10 mouse cellular contexts compared by ENCODE assay signal in genomic region chr16:40466596-40466995, GRCm38 (mm10).
DNase-seq lines count a peak whose midpoint lies in the region; ATAC-seq and TF ChIP-seq lines count a peak whose summit lies in the region.
"Had no signal": no experiment of that assay in that cellular context is flagged by ENCODE, and none has a peak within 500 bp of the region (broad histone marks: within the 10 kb centered on the region; RNA-seq: fewer than 3 reads in every experiment).

No protein-coding gene starts in this region.

- H3K9me3 ChIP-seq in heart, postnatal 0 days (replicated peaks; ENCODE audit: control insufficient read depth, low read length) = no peaks in the 10 kb centered on the region
- no peaks in the 10 kb centered on the region for H3K9me3 ChIP-seq in heart, embryonic 12.5 days (replicated peaks)
- H3K9me3 ChIP-seq: heart, embryonic 13.5 days; liver, embryonic 13.5 days had no signal

- H3K4me2 ChIP-seq in heart, postnatal 0 days (ENCODE audit: low read depth, low read length) = no peak overlapping the region
- H3K4me2 ChIP-seq in heart, embryonic 12.5 days = no peak overlapping the region
- H3K4me2 ChIP-seq: heart, embryonic 13.5 days; liver, embryonic 13.5 days had no signal

- no peak overlapping the region for H3K4me3 ChIP-seq in heart, postnatal 0 days (ENCODE audit: low read depth, low read length)
- H3K4me3 ChIP-seq in heart, embryonic 12.5 days = no peak overlapping the region
- H3K4me3 ChIP-seq: heart, embryonic 13.5 days; liver, embryonic 13.5 days had no signal

- 7% methylated on average over 8 of the region's 8 CpGs for WGBS in heart, postnatal 0 days
- WGBS in heart, embryonic 12.5 days = 15% methylated on average over 8 of the region's 8 CpGs

- no peak overlapping the region for H3K9ac ChIP-seq in heart, postnatal 0 days (replicated peaks; ENCODE audit: low read depth, low read length)
- H3K9ac ChIP-seq in heart, embryonic 12.5 days = no peak overlapping the region
- H3K9ac ChIP-seq: heart, embryonic 13.5 days; liver, embryonic 13.5 days had no signal

- no peak for ATAC-seq in heart, postnatal 0 days (ENCODE audit: insufficient read depth, low read depth)
- ATAC-seq in heart, embryonic 12.5 days (ENCODE audit: insufficient number of reproducible peaks, low FRiP score) = no peak
- no peak for ATAC-seq in monocyte, adult 5-6 weeks (replicated peaks; ENCODE audit: insufficient number of reproducible peaks, low FRiP score, low TSS enrichment, poor library complexity, severe bottlenecking)
- ATAC-seq in erythroblast, adult 5-6 weeks (replicated peaks; ENCODE audit: low FRiP score, poor library complexity, severe bottlenecking) = no peak

- no peak for TF ChIP-seq EP300 in heart, postnatal 0 days (IDR thresholded peaks at IDR 0.05; ENCODE audit: low read depth)

- H3K4me1 ChIP-seq in heart, postnatal 0 days (ENCODE audit: control insufficient read depth, insufficient read depth) = no peaks in the 10 kb centered on the region
- H3K4me1 ChIP-seq in heart, embryonic 12.5 days (replicated peaks) = no peaks in the 10 kb centered on the region
- H3K4me1 ChIP-seq: heart, embryonic 13.5 days; liver, embryonic 13.5 days had no signal

- no peak for DNase-seq in heart, postnatal 0 days (ENCODE audit: low spot score)
- DNase-seq in ovary, postnatal 14 days (ENCODE audit: low spot score) = peak; percentile 9
- DNase-seq in ovary, postnatal 10 days (ENCODE audit: low spot score) = no peak
- peak; percentile 14 to 53 for DNase-seq in cerebellum, postnatal 25 days
- peak; percentile 33 to 51 for DNase-seq in left cerebral cortex, postnatal 25 days (ENCODE audit: low spot score in 2 of 2)
- DNase-seq: liver, embryonic 13.5 days had no signal

- intact Hi-C loops in left cerebral cortex, postnatal 25 days (cut with DNase I) = loop anchor here (2.0 to 10.0 kb wide), 2 partner anchors 502 to 778 kb away; no protein-coding TSS in a partner anchor

- H3K27me3 ChIP-seq in heart, postnatal 0 days (ENCODE audit: control insufficient read depth, insufficient read depth, low read length) = no peaks in the 10 kb centered on the region
- H3K27me3 ChIP-seq in heart, embryonic 12.5 days (replicated peaks) = no peaks in the 10 kb centered on the region
- H3K27me3 ChIP-seq: heart, embryonic 13.5 days; liver, embryonic 13.5 days had no signal

- H3K36me3 ChIP-seq in heart, postnatal 0 days (replicated peaks; ENCODE audit: control insufficient read depth, insufficient read depth, low read length) = no peaks in the 10 kb centered on the region
- H3K36me3 ChIP-seq in heart, embryonic 12.5 days = no peaks in the 10 kb centered on the region
- H3K36me3 ChIP-seq: heart, embryonic 13.5 days; liver, embryonic 13.5 days had no signal

- peak; percentile 16; the same call in 1 of the 2 replicates for TF ChIP-seq CTCF in heart, postnatal 0 days (IDR thresholded peaks at IDR 0.05; ENCODE audit: low read depth)

- H3K27ac ChIP-seq in heart, postnatal 0 days (ENCODE audit: low read depth) = no peak overlapping the region
- H3K27ac ChIP-seq in heart, embryonic 12.5 days (ENCODE audit: poor library complexity, severe bottlenecking) = no peak overlapping the region
- H3K27ac ChIP-seq: heart, embryonic 13.5 days; liver, embryonic 13.5 days had no signal

Comparison
In these comparisons a context has a peak if more than half of its experiments do, and no peak if none do; other contexts are left out.
1. DNase-seq: peak in ovary, postnatal 14 days (single experiment), cerebellum, postnatal 25 days (2 of 2) and left cerebral cortex, postnatal 25 days (2 of 2); none in heart, postnatal 0 days (single experiment) and ovary, postnatal 10 days (single experiment).